Mouse (Mus musculus): ENCODE measurements around the gene Srsf9. TPM values are rescaled to one million over a fixed set of nuclear protein-coding genes. Genes with fewer than 3 reads are reported as not detected.

Gene Srsf9
- 200 and 204 TPM in 2 replicates for polyA plus RNA-seq (2015; fragmentation: Nextera tagmentation; extraction: Ambion mirVana)

DNA sequence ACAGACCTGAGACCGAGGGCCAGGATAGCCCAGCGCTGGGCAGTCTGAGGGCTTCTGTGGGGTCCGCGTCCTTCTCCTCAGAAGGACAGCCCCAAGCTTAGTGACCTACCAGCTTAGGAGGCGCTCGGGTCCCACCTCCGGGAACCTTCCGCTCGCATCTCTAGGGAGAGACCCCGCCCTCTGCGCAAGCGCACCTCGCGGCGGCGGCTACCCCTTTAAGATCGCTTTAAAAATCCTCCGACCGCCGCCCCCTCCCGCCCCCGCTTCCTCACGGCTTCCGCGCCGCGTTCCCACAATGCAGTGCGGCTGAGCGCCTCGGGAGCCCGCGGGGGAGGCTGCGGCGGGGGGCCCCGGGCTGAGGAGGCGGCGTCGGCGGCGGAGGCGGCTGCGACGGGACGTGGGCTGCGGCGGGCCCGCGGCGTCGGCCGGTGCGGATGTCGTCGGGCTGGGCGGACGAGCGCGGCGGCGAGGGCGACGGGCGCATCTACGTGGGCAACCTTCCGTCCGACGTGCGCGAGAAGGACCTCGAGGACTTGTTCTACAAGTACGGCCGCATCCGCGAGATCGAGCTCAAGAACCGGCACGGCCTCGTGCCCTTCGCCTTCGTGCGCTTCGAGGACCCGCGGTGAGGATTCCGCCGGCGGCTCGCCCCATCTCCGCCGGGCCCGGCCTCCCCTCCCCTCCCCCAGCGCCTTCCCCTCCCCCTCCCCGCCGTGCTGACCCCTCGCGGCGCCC lies at the start of gene Srsf9:
Gene Srsf9, plus strand, starts transcription at position 303 of the 735 bp plus-strand sequence.
- Histone ChIP-seq H3K4me3 (peak within 1 kb of the TSS; percentile 98), H3K27ac (replicated peaks) (peak within 1 kb of the TSS; percentile 88), H3K9me3 (no peaks in the 10 kb centered on the region), H3K27me3 (no peaks in the 10 kb centered on the region), H3K9ac (replicated peaks) (peak within 1 kb of the TSS; percentile 94), H3K4me1 (peaks cover 34% of the 10 kb centered on the region), H3K36me3 (peaks cover 20% of the 10 kb centered on the region), H3K4me2 (replicated peaks) (peak within 1 kb of the TSS; percentile 73)
- under 1% methylated on average over 93 of the region's 97 CpGs for WGBS
- ATAC-seq (replicated peaks) = peak; percentile 92

DNA sequence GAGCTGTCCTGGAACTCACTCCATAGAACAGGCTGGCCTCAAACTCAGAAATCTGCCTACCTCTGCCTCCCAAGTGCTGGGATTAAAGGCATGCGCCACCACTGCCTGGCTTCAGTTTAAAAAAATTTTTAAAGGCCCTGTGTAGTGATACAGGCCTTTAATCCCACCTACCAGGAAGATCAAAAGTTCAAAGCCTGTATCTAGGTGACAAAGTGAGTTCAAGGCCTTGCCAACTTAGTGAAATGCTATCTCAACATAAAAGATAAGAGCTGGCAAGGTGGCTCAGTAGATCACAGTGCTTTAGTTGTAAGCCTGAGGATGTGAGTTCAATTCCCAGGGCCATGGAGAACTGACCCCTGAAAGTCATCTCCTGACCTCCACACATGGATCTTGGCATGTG lies 48.9 kb upstream of the Srsf9 start:
- Histone ChIP-seq H3K27ac (replicated peaks) (no peak overlapping the region), H3K27me3 (no peaks in the 10 kb centered on the region), H3K4me1 (peaks cover 17% of the 10 kb centered on the region), H3K9me3 (no peaks in the 10 kb centered on the region), H3K9ac (replicated peaks) (no peak overlapping the region), H3K4me2 (replicated peaks) (no peak overlapping the region), H3K36me3 (no peaks in the 10 kb centered on the region), H3K4me3 (no peak overlapping the region)
- ATAC-seq (replicated peaks) = no peak
- WGBS = 83% methylated on average over 1 of the region's 1 CpGs

DNA sequence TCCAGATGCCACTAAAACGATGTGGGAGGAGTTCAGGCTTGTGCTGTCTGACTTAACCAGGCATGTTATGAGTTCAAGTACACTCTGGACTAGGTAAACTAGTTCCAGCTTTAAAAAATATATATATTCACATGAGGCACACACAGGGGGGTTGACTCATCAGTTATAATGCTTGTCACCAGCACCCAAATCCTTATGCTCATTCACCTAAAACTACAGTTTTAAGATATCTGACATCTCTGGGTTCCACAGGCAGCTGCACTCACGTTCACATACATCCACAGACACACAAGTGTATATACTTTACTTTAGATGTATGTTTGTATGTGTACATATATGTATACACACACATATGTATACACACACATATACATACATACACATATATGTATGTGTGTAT lies 48.2 kb upstream of the Srsf9 start:
- Histone ChIP-seq H3K36me3 (peaks cover 5% of the 10 kb centered on the region; the same call in 1 of the 2 replicates), H3K27ac (replicated peaks) (no peak overlapping the region), H3K4me1 (peaks cover 10% of the 10 kb centered on the region), H3K4me2 (replicated peaks) (no peak overlapping the region), H3K4me3 (no peak overlapping the region), H3K27me3 (no peaks in the 10 kb centered on the region), H3K9me3 (no peaks in the 10 kb centered on the region), H3K9ac (replicated peaks) (no peak overlapping the region)
- WGBS = 53% methylated on average over 2 of the region's 2 CpGs
- no peak for ATAC-seq (replicated peaks)

DNA sequence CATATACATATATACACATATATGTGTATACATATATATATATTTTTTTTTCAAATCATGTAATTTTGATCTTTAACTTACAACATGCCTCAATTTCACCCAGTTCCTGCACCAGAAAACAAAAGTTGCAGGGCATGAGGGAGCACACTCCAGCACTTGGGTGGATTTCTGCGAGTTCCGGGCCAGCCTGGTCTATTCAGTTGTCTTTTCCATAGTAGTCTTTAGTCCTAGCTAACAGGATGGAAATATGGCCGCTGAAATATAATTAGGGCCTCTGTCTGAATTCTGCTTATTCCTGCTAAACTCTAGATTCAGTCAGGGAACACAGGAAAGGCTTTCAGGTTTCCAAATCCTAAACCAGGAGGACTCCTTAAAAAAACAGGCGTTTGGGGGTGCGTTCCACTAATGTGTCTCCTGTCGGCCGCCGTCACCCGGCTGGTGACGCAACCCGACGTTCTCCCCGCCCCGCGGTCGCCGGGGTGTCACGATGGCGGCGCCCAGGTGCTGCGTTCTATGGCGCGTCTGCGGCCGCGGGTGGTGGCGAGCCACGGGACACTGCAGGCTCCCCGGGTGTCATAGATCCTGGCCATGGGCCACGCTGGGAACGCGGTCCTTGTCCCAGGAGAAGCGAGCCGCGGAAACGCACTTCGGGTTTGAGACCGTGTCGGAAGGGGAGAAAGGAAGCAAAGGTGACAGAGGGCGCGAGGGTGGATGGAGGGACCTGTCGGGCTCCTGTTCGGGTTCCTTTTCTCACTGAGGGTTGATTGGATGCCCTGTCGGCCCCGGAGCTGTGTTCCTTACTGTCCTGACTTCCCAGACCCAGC lies 47.5 kb upstream of the Srsf9 start, which contains the start of gene Coq5:
Gene Coq5, plus strand, starts transcription at position 441 of the 824 bp plus-strand sequence.
- H3K4me2 ChIP-seq (replicated peaks) = peak within 1 kb of the TSS; percentile 64
- peak within 1 kb of the TSS; percentile 41 for H3K27ac ChIP-seq (replicated peaks)
- 3% methylated on average over 45 of the region's 45 CpGs for WGBS
- peaks cover 8% of the 10 kb centered on the region for H3K4me1 ChIP-seq
- H3K27me3 ChIP-seq = no peaks in the 10 kb centered on the region
- H3K9ac ChIP-seq (replicated peaks) = peak within 1 kb of the TSS; percentile 69
- no peaks in the 10 kb centered on the region for H3K9me3 ChIP-seq
- peak; percentile 84 for ATAC-seq (replicated peaks)
- H3K36me3 ChIP-seq = peaks cover 11% of the 10 kb centered on the region
- peak within 1 kb of the TSS; percentile 69 for H3K4me3 ChIP-seq

DNA sequence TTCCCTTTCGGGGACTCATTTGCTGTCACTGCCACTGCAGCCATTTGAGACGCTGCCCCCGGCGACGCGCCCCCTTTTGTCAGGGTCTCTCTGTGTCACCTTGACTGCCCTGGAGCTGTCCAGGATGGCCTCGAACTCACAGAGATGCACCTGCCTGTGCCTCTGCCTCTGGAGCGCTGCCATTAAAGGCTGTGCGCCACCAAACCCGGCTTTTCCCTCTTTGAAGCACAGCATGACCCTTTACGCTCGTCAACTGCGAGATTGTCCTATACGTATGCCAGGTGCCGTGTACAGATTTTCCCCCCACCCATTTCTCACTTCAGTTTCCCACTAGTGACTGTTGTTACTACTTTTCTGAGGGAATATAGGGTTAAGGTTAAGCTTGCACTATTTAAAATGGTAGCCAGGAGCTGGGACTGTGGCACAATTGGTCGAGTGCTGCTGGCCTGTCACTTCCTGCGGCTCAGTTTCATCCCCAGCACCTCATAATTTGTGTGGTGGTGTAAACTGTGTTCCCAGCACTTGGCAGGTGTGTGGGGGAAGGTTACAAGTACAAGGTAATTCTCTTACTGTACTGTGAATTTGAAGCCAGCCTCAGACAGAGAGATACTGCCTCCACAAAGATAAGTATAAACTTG lies 46.8 kb upstream of the Srsf9 start:
- H3K27ac ChIP-seq (replicated peaks) = peak overlapping the region; percentile 41
- WGBS = 6% methylated on average over 17 of the region's 17 CpGs

DNA sequence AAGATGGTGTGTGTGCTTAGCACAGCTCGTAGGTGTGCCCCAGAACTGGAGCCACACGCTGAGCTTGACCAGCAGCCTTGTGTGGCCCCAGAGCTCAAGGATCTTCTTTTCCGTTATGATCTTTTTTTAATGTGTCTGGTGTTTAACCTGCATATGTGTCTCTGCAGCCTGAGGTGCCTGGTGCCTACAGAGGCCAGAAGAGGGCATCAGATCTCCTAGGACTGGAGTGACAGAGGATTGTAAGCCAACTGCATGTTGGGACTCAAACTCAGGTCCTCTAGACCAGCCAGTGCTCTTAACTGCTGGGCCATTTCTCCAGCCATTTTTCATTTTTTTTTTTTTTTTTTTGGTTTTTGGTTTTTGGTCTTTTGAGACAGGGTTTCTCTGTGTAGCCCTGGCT lies 42.2 kb upstream of the Srsf9 start:
- Histone ChIP-seq H3K36me3 (peaks cover 41% of the 10 kb centered on the region), H3K9me3 (no peaks in the 10 kb centered on the region), H3K9ac (replicated peaks) (no peak overlapping the region), H3K4me3 (no peak overlapping the region), H3K4me2 (replicated peaks) (no peak overlapping the region), H3K4me1 (peaks cover 5% of the 10 kb centered on the region), H3K27me3 (no peaks in the 10 kb centered on the region), H3K27ac (replicated peaks) (no peak overlapping the region)
- ATAC-seq (replicated peaks) = no peak
- WGBS = 88% methylated on average over 3 of the region's 3 CpGs

More for the DNA sequence above, 46.8 kb upstream of the Srsf9 start:
- Histone ChIP-seq H3K36me3 (peaks cover 16% of the 10 kb centered on the region), H3K4me2 (replicated peaks) (peak overlapping the region; percentile 64), H3K27me3 (no peaks in the 10 kb centered on the region), H3K9ac (replicated peaks) (peak overlapping the region; percentile 69), H3K9me3 (no peaks in the 10 kb centered on the region), H3K4me3 (peak overlapping the region; percentile 69), H3K4me1 (peaks cover 8% of the 10 kb centered on the region)
- ATAC-seq (replicated peaks) = peak; percentile 32

DNA sequence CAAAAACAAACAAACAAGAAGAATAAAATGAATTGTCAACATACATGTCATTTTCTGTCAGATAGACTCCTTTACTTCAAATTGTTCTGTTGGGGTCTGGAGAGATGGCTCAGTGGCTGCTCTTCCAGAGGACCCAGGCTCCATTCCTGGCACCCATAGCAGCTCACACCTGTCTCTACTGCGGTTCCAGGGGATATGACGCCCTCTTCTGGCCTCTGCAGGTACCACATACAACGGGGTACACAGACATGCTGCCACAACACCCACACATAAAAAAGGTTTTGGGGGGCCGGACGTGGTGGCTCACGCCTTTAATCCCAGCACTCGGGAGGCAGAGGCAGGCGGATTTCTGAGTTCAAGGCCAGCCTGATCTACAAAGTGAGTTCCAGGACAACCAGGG lies 32.8 kb upstream of the Srsf9 start:
- no peak for ATAC-seq (replicated peaks)
- peaks cover 59% of the 10 kb centered on the region for H3K36me3 ChIP-seq
- WGBS = 91% methylated on average over 8 of the region's 8 CpGs
- H3K9me3 ChIP-seq = no peaks in the 10 kb centered on the region
- H3K27me3 ChIP-seq = no peaks in the 10 kb centered on the region
- H3K4me3 ChIP-seq = no peak overlapping the region
- no peak overlapping the region for H3K4me2 ChIP-seq (replicated peaks)
- peaks cover 19% of the 10 kb centered on the region for H3K4me1 ChIP-seq
- no peak overlapping the region for H3K9ac ChIP-seq (replicated peaks)
- no peak overlapping the region for H3K27ac ChIP-seq (replicated peaks)

DNA sequence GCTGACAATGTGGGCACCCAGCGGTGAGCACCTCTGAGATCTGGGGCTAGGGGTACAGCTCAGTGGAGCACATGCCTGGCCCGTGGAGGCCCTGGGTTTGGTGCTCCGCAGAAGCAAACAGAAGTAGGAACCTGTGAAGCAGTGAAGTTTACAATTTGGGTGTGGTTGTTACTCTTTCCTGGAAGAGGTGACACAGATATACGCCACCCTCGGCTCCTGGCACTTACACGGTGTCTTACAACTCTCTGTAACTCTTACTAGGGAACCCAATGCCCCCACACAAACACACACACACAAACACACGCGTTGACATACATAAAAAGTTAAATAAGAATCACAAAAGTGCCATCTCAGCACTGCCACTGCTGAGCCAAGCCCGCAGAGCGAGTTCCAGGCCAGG lies 30.6 kb upstream of the Srsf9 start:
- Histone ChIP-seq H3K36me3 (peaks cover 43% of the 10 kb centered on the region), H3K9ac (replicated peaks) (no peak overlapping the region), H3K4me2 (replicated peaks) (no peak overlapping the region), H3K9me3 (no peaks in the 10 kb centered on the region), H3K4me1 (peaks cover 26% of the 10 kb centered on the region), H3K4me3 (no peak overlapping the region), H3K27ac (replicated peaks) (no peak overlapping the region), H3K27me3 (no peaks in the 10 kb centered on the region)
- ATAC-seq (replicated peaks) = no peak
- 84% methylated on average over 10 of the region's 10 CpGs for WGBS

DNA sequence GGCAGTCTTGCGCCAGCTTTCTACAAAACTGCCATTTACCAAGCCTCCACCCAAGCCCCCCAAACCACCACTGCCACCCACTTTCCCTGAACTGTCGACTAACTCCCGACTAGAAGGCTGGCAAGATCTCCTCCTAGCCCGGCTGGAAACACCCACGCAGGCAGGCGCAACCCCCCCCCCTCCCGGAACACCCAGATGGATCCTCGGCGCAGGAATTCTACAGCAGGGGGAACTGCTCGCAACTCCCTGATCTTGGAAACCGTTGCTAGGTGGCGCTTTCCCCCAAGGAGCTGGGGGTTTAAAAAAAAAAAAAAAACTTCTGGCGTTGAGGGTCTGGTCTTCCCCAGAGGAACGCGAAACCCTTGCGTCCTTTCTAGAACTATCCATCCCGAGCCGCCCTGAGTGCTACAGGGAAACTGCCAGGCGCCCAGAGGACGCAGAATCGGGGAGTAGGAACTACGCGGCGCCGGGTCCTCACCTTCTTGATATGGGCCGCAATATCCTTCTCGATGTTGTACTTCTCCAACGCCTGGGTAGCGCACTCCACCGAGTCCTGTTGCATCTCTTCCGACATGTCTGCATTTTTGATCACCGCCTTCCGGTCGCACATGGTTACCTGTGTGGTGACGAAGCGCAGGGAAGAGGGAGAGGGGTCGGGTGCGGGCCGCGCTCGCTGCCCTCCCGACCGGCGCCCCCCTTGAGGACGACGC lies 26.8 kb upstream of the Srsf9 start:
- WGBS = under 1% methylated on average over 46 of the region's 46 CpGs
- H3K27me3 ChIP-seq = no peaks in the 10 kb centered on the region
- no peaks in the 10 kb centered on the region for H3K9me3 ChIP-seq
- H3K27ac ChIP-seq (replicated peaks) = peak overlapping the region; percentile 96
- no peak; the same call in none of the 2 replicates for ATAC-seq (replicated peaks)
- peak overlapping the region; percentile 93 for H3K9ac ChIP-seq (replicated peaks)
- peak overlapping the region; percentile 97 for H3K4me3 ChIP-seq
- H3K36me3 ChIP-seq = peaks cover 26% of the 10 kb centered on the region
- H3K4me1 ChIP-seq = peaks cover 34% of the 10 kb centered on the region
- peak overlapping the region; percentile 70 for H3K4me2 ChIP-seq (replicated peaks)

DNA sequence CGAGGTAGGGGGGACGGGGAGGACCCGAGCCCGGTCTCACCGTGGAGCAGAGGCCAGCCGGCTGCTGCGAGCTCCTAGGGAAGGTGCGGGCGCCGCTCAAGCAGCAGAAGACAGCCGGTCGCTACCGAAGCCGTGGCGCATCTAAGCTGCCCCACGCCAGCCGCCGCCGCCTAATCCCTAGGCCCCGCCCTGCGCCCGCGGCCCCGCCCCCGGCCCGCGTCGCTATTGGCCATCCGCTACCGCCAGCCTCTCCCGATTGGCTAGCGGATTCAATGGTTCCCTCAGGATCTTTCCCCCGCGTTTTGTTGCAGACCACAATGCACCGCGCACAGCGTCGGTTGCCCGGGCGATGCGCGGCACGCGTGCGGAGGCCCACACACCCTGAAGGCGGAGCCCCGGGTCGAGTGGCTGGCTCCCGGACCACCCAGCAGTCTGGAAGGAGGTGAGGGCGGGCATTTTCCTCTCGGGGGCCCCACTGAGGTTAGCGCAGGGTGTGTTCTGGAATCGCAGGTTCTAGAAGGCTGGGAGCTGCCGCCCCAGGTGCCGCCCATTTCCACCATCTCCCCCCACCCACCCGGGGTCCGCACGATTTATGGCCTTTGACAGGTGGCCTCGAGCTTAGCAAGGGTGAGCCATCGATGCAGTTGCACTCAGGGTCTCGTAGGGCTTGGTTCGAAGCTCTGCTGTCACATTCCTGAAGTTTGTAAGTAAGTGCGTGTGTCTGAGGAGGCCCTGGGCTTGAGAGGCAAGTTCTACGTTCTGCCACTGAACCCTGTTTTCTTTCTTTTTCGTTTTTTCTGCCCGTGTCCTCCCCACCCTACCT lies 26.0 kb upstream of the Srsf9 start, which contains the start of gene Dynll1:
Gene Dynll1, minus strand, starts transcription at position 208 of the 823 bp plus-strand sequence.
- peaks cover 34% of the 10 kb centered on the region for H3K4me1 ChIP-seq
- peak within 1 kb of the TSS; percentile 70 for H3K4me2 ChIP-seq (replicated peaks)
- H3K9ac ChIP-seq (replicated peaks) = peak within 1 kb of the TSS; percentile 93
- H3K27ac ChIP-seq (replicated peaks) = peak within 1 kb of the TSS; percentile 96
- H3K9me3 ChIP-seq = no peaks in the 10 kb centered on the region
- WGBS = under 1% methylated on average over 58 of the region's 66 CpGs
- H3K36me3 ChIP-seq = peaks cover 21% of the 10 kb centered on the region
- no peaks in the 10 kb centered on the region for H3K27me3 ChIP-seq
- peak within 1 kb of the TSS; percentile 97 for H3K4me3 ChIP-seq
- peak; percentile 98 for ATAC-seq (replicated peaks)

DNA sequence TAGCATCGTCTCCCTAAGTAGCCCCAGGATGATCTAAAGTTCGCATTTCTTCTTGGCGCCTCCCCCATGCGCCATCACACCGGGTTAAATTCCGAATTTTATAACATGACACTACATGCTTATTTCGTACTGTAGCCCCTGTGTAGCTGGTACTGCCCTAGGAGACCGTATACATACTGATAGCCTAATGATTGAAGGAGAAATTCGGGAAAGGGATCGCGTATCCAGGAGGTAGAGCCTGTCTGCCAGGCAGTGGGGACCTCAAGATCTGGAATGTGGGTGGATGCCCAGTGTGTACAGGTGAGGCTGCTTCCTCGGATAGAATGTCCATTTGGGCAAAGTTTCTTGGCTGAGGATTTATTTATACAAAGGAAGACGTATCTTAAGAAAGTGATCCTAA lies 25.4 kb upstream of the Srsf9 start:
- peak overlapping the region; percentile 49 for H3K9ac ChIP-seq (replicated peaks)
- 31% methylated on average over 13 of the region's 13 CpGs for WGBS
- peaks cover 20% of the 10 kb centered on the region for H3K36me3 ChIP-seq
- H3K27me3 ChIP-seq = no peaks in the 10 kb centered on the region
- ATAC-seq (replicated peaks) = no peak
- H3K9me3 ChIP-seq = no peaks in the 10 kb centered on the region
- H3K4me2 ChIP-seq (replicated peaks) = peak overlapping the region; percentile 63
- 0 out of 2 replicates have a peak overlapping the region, but pooled peaks have one; percentile 44 for H3K27ac ChIP-seq (replicated peaks)
- peak overlapping the region; percentile 97 for H3K4me3 ChIP-seq
- H3K4me1 ChIP-seq = peaks cover 34% of the 10 kb centered on the region
